Mouse (Mus musculus): Measurements from ENCODE around the gene Theg. TPM values are rescaled to one million over a fixed set of nuclear protein-coding genes. Genes with fewer than 3 reads are reported as not detected.

The Theg gene
- polyA plus RNA-seq, 1 experiment from 2014 or later: not detected

DNA sequence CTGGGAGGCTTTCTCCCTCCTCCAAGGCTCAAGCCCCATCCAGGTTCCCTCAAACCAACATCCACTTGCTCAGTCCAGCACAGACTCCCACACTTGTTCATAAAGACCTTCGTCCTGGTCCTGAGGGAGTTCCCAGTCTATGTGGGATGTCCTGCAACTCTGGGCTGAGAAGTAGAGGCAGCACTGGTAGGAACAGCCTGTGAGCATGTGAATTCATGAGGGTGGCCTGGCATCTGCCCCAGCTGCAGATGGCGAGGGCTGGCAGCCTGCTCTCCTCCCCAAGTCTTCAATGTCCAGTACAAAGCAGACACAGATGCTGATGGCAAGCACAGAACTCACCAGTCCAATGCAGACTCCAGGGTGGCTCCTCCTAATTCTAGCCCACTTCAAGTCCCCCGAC lies 48.8 kb downstream of the Theg start:
- no peak overlapping the region for H3K9ac ChIP-seq (replicated peaks; ENCODE audit: low read depth)
- WGBS: 89% methylated on average over 3 of the region's 3 CpGs
- no peak overlapping the region for H3K27ac ChIP-seq (ENCODE audit: low read length)
- H3K27me3 ChIP-seq (replicated peaks; ENCODE audit: insufficient read depth, low read length): no peaks in the 10 kb centered on the region
- no peak for DNase-seq (ENCODE audit: low spot score)
- no peak for ATAC-seq
- peaks cover 16% of the 10 kb centered on the region for H3K36me3 ChIP-seq (ENCODE audit: insufficient read depth, low read length)
- no peaks in the 10 kb centered on the region for H3K4me1 ChIP-seq (ENCODE audit: insufficient read depth, low read depth, low read length)
- TF ChIP-seq CTCF (IDR thresholded peaks at IDR 0.05): no peak
- TF ChIP-seq EP300 (IDR thresholded peaks at IDR 0.05): no peak
- no peak overlapping the region for H3K4me2 ChIP-seq (replicated peaks; ENCODE audit: low read depth, low read length)
- H3K4me3 ChIP-seq (ENCODE audit: low read depth, low read length): no peak overlapping the region
- H3K9me3 ChIP-seq (ENCODE audit: low read length): no peaks in the 10 kb centered on the region

DNA sequence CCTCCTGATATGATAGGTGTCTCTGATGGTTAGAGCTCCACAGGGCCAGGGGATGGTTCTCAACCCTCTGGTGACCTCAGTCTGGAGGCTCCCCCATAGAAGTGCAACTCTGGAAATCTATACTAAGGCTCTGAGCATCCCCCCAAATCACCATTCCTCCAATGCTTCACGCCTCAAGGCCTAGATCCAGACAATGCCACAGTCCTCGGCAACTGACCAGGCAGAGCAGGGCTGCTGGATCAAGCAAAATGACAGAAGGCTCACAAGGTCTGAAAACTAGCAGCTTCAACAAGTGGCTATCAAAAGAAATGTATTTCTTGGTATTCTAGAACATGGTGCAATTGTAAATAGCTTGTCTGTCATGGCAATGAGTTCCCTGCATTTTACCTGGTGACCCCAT lies 49.4 kb downstream of the Theg start:
- DNase-seq (ENCODE audit: low spot score) (no peak), ATAC-seq (no peak)
- Histone ChIP-seq H3K27me3 (replicated peaks; ENCODE audit: insufficient read depth, low read length) (no peaks in the 10 kb centered on the region), H3K36me3 (ENCODE audit: insufficient read depth, low read length) (peaks cover 12% of the 10 kb centered on the region), H3K4me3 (ENCODE audit: low read depth, low read length) (no peak overlapping the region), H3K4me1 (ENCODE audit: insufficient read depth, low read depth, low read length) (peaks cover 2% of the 10 kb centered on the region; the same call in 1 of the 2 replicates), H3K27ac (ENCODE audit: low read length) (no peak overlapping the region), H3K9me3 (ENCODE audit: low read length) (no peaks in the 10 kb centered on the region), H3K9ac (replicated peaks; ENCODE audit: low read depth) (no peak overlapping the region), H3K4me2 (replicated peaks; ENCODE audit: low read depth, low read length) (no peak overlapping the region)
- 81% methylated on average over 2 of the region's 2 CpGs for WGBS
- TF ChIP-seq EP300 (IDR thresholded peaks at IDR 0.05): no peak

DNA sequence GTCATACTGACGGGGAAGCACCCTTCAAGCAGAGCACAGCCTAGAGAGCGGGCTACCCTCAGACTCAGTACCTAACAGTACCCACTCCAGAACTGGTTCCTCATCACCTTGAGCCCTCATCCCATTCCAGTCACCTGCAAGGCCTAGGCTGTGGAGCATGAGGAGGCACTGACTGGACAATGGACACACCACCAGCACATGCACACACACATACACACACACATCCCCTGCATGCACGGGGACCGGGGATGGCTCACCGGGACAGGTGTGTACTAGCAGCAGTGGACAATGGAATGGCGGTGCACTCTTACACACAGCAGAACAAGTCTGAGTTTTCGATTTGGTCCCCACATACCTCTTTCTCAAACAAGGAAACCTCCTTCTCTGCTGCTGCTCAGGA lies 49.9 kb downstream of the Theg start:
- H3K36me3 ChIP-seq (ENCODE audit: insufficient read depth, low read length): peaks cover 9% of the 10 kb centered on the region
- H3K4me3 ChIP-seq (ENCODE audit: low read depth, low read length): no peak overlapping the region
- no peaks in the 10 kb centered on the region for H3K9me3 ChIP-seq (ENCODE audit: low read length)
- WGBS: 89% methylated on average over 7 of the region's 7 CpGs
- no peak overlapping the region for H3K9ac ChIP-seq (replicated peaks; ENCODE audit: low read depth)
- H3K4me1 ChIP-seq (ENCODE audit: insufficient read depth, low read depth, low read length): peaks cover 5% of the 10 kb centered on the region; the same call in 1 of the 2 replicates
- TF ChIP-seq EP300 (IDR thresholded peaks at IDR 0.05) (no peak), CTCF (IDR thresholded peaks at IDR 0.05) (no peak)
- no peak overlapping the region for H3K4me2 ChIP-seq (replicated peaks; ENCODE audit: low read depth, low read length)
- no peaks in the 10 kb centered on the region for H3K27me3 ChIP-seq (replicated peaks; ENCODE audit: insufficient read depth, low read length)
- ATAC-seq (no peak), DNase-seq (ENCODE audit: low spot score) (no peak)
- H3K27ac ChIP-seq (ENCODE audit: low read length): no peak overlapping the region

DNA sequence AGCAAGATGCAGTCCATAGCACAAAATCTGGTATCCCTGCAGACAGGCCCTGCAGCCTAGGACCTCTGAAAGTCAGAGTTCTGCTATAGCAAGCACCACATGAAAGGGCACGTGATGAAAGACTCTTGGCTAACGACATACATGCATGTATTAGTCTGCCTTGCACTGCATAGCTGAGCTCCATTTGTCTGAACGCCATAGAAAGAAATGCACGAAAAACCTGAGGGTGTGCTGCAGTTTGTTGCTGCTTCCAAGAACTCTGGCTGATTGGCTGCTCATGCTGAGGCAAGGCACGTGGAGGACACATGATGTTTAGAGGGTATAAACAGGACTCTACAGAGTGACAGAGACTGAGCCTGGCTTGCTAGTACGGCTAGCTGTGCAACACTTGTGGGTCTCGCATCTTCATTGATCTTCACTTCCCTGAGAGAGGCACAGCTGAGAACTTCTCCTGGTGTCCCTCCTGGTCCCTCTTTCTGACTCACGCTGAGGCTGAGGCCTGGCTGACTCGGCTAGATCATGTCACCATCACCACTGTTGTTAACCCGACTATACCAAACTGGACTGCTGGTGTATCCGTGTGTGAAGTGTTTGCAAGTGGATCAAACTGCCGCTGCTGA lies 50.6 kb downstream of the Theg start:
- ATAC-seq (no peak), DNase-seq (ENCODE audit: low spot score) (no peak)
- Histone ChIP-seq H3K9me3 (ENCODE audit: low read length) (no peaks in the 10 kb centered on the region), H3K27ac (ENCODE audit: low read length) (no peak overlapping the region), H3K4me3 (ENCODE audit: low read depth, low read length) (no peak overlapping the region), H3K36me3 (ENCODE audit: insufficient read depth, low read length) (peaks cover 9% of the 10 kb centered on the region), H3K4me2 (replicated peaks; ENCODE audit: low read depth, low read length) (no peak overlapping the region), H3K4me1 (ENCODE audit: insufficient read depth, low read depth, low read length) (peaks cover 5% of the 10 kb centered on the region; the same call in 1 of the 2 replicates), H3K9ac (replicated peaks; ENCODE audit: low read depth) (no peak overlapping the region), H3K27me3 (replicated peaks; ENCODE audit: insufficient read depth, low read length) (no peaks in the 10 kb centered on the region)
- no peak for TF ChIP-seq CTCF (IDR thresholded peaks at IDR 0.05)
- TF ChIP-seq EP300 (IDR thresholded peaks at IDR 0.05): no peak
- 67% methylated on average over 12 of the region's 12 CpGs for WGBS

DNA sequence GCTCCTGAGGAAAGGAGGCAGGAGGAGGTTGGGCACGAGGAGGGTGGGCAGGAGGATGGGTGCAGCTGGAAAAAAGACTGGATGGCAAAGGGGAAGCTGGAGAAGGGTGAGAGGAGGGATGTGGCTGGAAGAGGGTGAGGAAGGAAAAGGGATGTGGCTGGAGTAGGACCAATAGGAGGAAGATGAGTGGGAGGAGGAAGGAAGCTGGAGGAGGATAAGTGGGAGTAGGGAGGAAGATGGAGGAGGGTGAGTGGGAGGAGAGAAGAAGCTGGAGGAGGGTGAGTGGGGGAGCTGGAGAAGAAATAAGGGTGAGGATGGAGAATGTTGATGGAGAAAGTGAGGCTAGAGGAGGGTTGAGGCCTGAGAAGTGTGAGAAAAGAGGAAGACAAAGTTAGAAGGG lies 51.7 kb downstream of the Theg start:
- H3K9ac ChIP-seq (replicated peaks; ENCODE audit: low read depth): no peak overlapping the region
- H3K4me1 ChIP-seq (ENCODE audit: insufficient read depth, low read depth, low read length): peaks cover 5% of the 10 kb centered on the region; the same call in 1 of the 2 replicates
- H3K36me3 ChIP-seq (ENCODE audit: insufficient read depth, low read length): peaks cover 5% of the 10 kb centered on the region; the same call in 1 of the 2 replicates
- no peak for ATAC-seq
- no peak overlapping the region for H3K4me2 ChIP-seq (replicated peaks; ENCODE audit: low read depth, low read length)
- no peaks in the 10 kb centered on the region for H3K9me3 ChIP-seq (ENCODE audit: low read length)
- no peak overlapping the region for H3K27ac ChIP-seq (ENCODE audit: low read length)
- H3K27me3 ChIP-seq (replicated peaks; ENCODE audit: insufficient read depth, low read length): no peaks in the 10 kb centered on the region
- no peak for DNase-seq (ENCODE audit: low spot score)
- TF ChIP-seq CTCF (IDR thresholded peaks at IDR 0.05) (no peak), EP300 (IDR thresholded peaks at IDR 0.05) (no peak)
- WGBS: 67% methylated on average over 1 of the region's 1 CpGs
- no peak overlapping the region for H3K4me3 ChIP-seq (ENCODE audit: low read depth, low read length)

DNA sequence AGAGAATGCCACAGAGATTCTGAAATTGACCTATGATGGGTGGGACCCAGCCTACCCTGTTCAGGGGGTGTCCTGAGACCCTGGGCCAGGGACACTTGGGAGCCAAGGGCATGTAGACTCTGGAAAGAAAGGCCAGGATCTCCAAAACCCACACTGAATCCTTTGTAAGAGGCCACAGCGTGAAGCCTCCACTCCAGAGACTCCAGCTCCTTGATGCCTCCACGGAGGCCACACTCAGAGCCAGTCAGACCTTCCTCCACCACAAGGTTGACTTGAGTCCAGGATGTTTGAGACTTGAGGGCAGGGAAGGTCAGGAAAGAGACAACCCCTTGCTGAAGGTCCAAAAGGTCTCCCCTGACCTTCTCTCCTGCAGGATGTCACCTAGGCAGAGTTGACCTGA lies 52.7 kb downstream of the Theg start:
- ATAC-seq (no peak), DNase-seq (ENCODE audit: low spot score) (no peak)
- Histone ChIP-seq H3K4me3 (ENCODE audit: low read depth, low read length) (no peak overlapping the region), H3K9me3 (ENCODE audit: low read length) (no peaks in the 10 kb centered on the region), H3K27ac (ENCODE audit: low read length) (no peak overlapping the region), H3K36me3 (ENCODE audit: insufficient read depth, low read length) (no peaks in the 10 kb centered on the region), H3K4me1 (ENCODE audit: insufficient read depth, low read depth, low read length) (peaks cover 5% of the 10 kb centered on the region; the same call in 1 of the 2 replicates), H3K4me2 (replicated peaks; ENCODE audit: low read depth, low read length) (no peak overlapping the region), H3K27me3 (replicated peaks; ENCODE audit: insufficient read depth, low read length) (no peaks in the 10 kb centered on the region), H3K9ac (replicated peaks; ENCODE audit: low read depth) (no peak overlapping the region)
- TF ChIP-seq CTCF (IDR thresholded peaks at IDR 0.05) (no peak), EP300 (IDR thresholded peaks at IDR 0.05) (no peak)
- whole genome bisulfite sequencing: 84% methylated on average over 2 of the region's 2 CpGs

Data from lung, postnatal 0 days (tissue).